Mouse (Mus musculus) ES-Bruce4 (cell line): ENCODE results near the gene Hfm1.

Source experiments
- CTCF ChIP-seq: IDR thresholded peaks from one replicate; pipeline ENCODE4 v1.8.1; 2011; ENCODE audit warnings: low read depth, low read length
- POLR2A ChIP-seq: IDR thresholded peaks from one replicate; pipeline ENCODE4 v1.8.1; 2011; ENCODE audit warnings: low read length; ENCODE audit not compliant: insufficient read depth

DNA sequence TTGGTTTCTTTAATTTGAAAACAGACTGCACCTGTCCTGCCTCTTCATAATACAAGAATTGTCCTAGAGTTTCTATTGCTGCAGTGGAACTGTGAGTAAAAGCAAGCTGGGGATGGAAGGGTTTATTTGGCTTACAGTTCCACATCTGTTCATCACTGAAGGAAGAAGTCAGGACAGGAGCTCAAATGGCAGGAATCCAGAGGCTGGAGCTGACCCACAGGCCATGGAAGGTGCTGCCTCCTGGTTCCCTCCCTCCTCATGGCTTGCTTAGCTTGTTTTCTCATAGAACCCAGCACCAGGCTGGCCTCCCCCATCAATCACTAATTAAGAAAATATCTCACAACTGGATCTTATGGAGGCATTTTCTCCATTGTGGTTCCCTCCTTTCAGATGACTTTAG lies 99.4 kb downstream of the Hfm1 start:
- TF ChIP-seq CTCF: no peak
- no peak for TF ChIP-seq POLR2A
